Comparison of ENCODE assay signal across 24 mouse cellular contexts in the genomic region with DNA sequence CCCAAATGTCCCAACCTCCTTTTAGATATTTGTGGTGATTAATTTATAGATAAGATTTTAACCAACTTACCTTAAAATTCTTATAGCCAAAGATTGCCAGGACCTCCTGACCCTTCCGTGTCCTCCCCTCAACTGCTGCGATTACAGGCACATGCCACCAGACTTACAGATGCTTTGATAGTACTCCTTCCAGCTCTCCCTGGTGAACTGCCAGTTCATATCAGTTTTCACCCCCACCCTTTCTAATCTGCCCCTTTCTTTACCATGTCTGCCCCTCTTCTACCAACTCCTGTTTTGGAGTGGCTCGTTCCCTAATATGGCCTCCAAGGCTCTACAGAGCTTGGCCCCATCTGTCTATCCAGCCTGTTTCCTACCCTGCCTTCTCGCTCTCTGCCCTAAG. TPM values are rescaled to one million over a fixed set of nuclear protein-coding genes. Genes with fewer than 3 reads are reported as not detected.
DNase-seq lines count a peak whose midpoint lies in the region; ATAC-seq and TF ChIP-seq lines count a peak whose summit lies in the region.
"Had no signal": no experiment of that assay in that cellular context is flagged by ENCODE, and none has a peak within 500 bp of the region (broad histone marks: within the 10 kb centered on the region; RNA-seq: fewer than 3 reads in every experiment).

No protein-coding gene starts in this region.

- TF ChIP-seq CTCF in heart, postnatal 0 days (IDR thresholded peaks at IDR 0.05; ENCODE audit: low read depth): no peak
- no peak for TF ChIP-seq CTCF in spleen, adult 2 months (IDR thresholded peaks at IDR 0.05; ENCODE audit: extremely low read depth, insufficient read depth, insufficient read length, insufficient replicate concordance)
- TF ChIP-seq CTCF in small intestine, adult 2 months (IDR thresholded peaks at IDR 0.05; ENCODE audit: extremely low read depth, insufficient read length, insufficient replicate concordance, low read depth, low read length): no peak

- no peaks in the 10 kb centered on the region for H3K9me3 ChIP-seq in heart, postnatal 0 days (replicated peaks; ENCODE audit: control insufficient read depth, low read length)
- H3K9me3 ChIP-seq in heart, embryonic 12.5 days (replicated peaks): no peaks in the 10 kb centered on the region
- H3K9me3 ChIP-seq: embryonic facial prominence, embryonic 10.5 days; embryonic facial prominence, embryonic 13.5 days; forebrain, embryonic 12.5 days; forebrain, embryonic 15.5 days; heart, embryonic 13.5 days had no signal

- H3K36me3 ChIP-seq in heart, postnatal 0 days (replicated peaks; ENCODE audit: control insufficient read depth, insufficient read depth, low read length): peaks cover 65% of the 10 kb centered on the region
- peaks cover 61% of the 10 kb centered on the region for H3K36me3 ChIP-seq in heart, embryonic 12.5 days
- peaks cover 12% of the 10 kb centered on the region for H3K36me3 ChIP-seq in spleen, adult 2 months (ENCODE audit: control insufficient read depth, insufficient read depth, low read length)
- H3K36me3 ChIP-seq in small intestine, adult 2 months (ENCODE audit: control insufficient read depth, insufficient read depth, low read length): peaks cover 24% of the 10 kb centered on the region

- no peak for ATAC-seq in heart, postnatal 0 days (ENCODE audit: insufficient read depth, low read depth)
- ATAC-seq in heart, embryonic 12.5 days (ENCODE audit: insufficient number of reproducible peaks, low FRiP score): no peak
- ATAC-seq in megakaryocyte progenitor cell, adult 5-6 weeks (replicated peaks; ENCODE audit: poor library complexity): peak; percentile 55; the same call in 1 of the 2 replicates
- ATAC-seq: CD4-positive, CD25-positive, alpha-beta regulatory T cell, adult 4 months; forebrain, embryonic 15.5 days; hindbrain, postnatal 0 days; inflammation-experienced regulatory T-cells, adult 6 months had no signal

- H3K4me2 ChIP-seq in heart, postnatal 0 days (ENCODE audit: low read depth, low read length): no peak overlapping the region
- no peak overlapping the region for H3K4me2 ChIP-seq in heart, embryonic 12.5 days
- H3K4me2 ChIP-seq: embryonic facial prominence, embryonic 13.5 days; forebrain, embryonic 12.5 days; forebrain, embryonic 15.5 days; heart, embryonic 13.5 days; hindbrain, embryonic 14.5 days had no signal

- TF ChIP-seq EP300 in heart, postnatal 0 days (IDR thresholded peaks at IDR 0.05; ENCODE audit: low read depth): no peak

- H3K4me1 ChIP-seq in heart, postnatal 0 days (ENCODE audit: control insufficient read depth, insufficient read depth): peaks cover 22% of the 10 kb centered on the region
- peaks cover 23% of the 10 kb centered on the region for H3K4me1 ChIP-seq in heart, embryonic 12.5 days (replicated peaks)
- H3K4me1 ChIP-seq in spleen, adult 2 months (ENCODE audit: control insufficient read depth, insufficient read depth, insufficient read length): 0 out of 2 replicates have a peak, but pooled peaks cover 2% of the 10 kb centered on the region
- peaks cover 21% of the 10 kb centered on the region for H3K4me1 ChIP-seq in small intestine, adult 2 months (ENCODE audit: control insufficient read depth, insufficient read depth, insufficient read length, low read length)
- H3K4me1 ChIP-seq: embryonic facial prominence, embryonic 10.5 days; forebrain, embryonic 12.5 days; forebrain, embryonic 15.5 days had no signal

- H3K9ac ChIP-seq in heart, postnatal 0 days (replicated peaks; ENCODE audit: low read depth, low read length): no peak overlapping the region
- no peak overlapping the region for H3K9ac ChIP-seq in heart, embryonic 12.5 days
- H3K9ac ChIP-seq: embryonic facial prominence, embryonic 13.5 days; forebrain, embryonic 12.5 days; forebrain, embryonic 15.5 days; heart, embryonic 13.5 days; hindbrain, embryonic 14.5 days had no signal

- TF ChIP-seq POLR2A in spleen, adult 2 months (IDR thresholded peaks at IDR 0.05; ENCODE audit: low read depth, low read length): no peak
- no peak for TF ChIP-seq POLR2A in small intestine, adult 2 months (IDR thresholded peaks at IDR 0.05; ENCODE audit: low read depth, low read length)

- H3K27me3 ChIP-seq in heart, postnatal 0 days (ENCODE audit: control insufficient read depth, insufficient read depth, low read length): no peaks in the 10 kb centered on the region
- H3K27me3 ChIP-seq in heart, embryonic 12.5 days (replicated peaks): no peaks in the 10 kb centered on the region
- no peaks in the 10 kb centered on the region for H3K27me3 ChIP-seq in spleen, adult 2 months (ENCODE audit: control insufficient read depth, insufficient read depth, low read length)
- no peaks in the 10 kb centered on the region for H3K27me3 ChIP-seq in small intestine, adult 2 months (ENCODE audit: control insufficient read depth, insufficient read depth, low read length)
- H3K27me3 ChIP-seq: embryonic facial prominence, embryonic 13.5 days; forebrain, embryonic 12.5 days; forebrain, embryonic 15.5 days; heart, embryonic 13.5 days had no signal

- H3K4me3 ChIP-seq in heart, postnatal 0 days (ENCODE audit: low read depth, low read length): no peak overlapping the region
- H3K4me3 ChIP-seq in heart, embryonic 12.5 days: no peak overlapping the region
- H3K4me3 ChIP-seq in spleen, adult 2 months (ENCODE audit: extremely low read depth, insufficient read depth, insufficient read length): no peak overlapping the region
- H3K4me3 ChIP-seq in small intestine, adult 2 months (ENCODE audit: low read depth, low read length): no peak overlapping the region
- H3K4me3 ChIP-seq: embryonic facial prominence, embryonic 10.5 days; embryonic facial prominence, embryonic 13.5 days; erythroblast, embryonic 14.5 days; forebrain, embryonic 12.5 days; forebrain, embryonic 15.5 days; heart, embryonic 13.5 days had no signal

- H3K27ac ChIP-seq in heart, postnatal 0 days (ENCODE audit: low read depth): peak overlapping the region; percentile 51; the same call in 1 of the 2 replicates
- H3K27ac ChIP-seq in heart, embryonic 12.5 days (ENCODE audit: poor library complexity, severe bottlenecking): no peak overlapping the region
- peak overlapping the region; percentile 43; the same call in 1 of the 2 replicates for H3K27ac ChIP-seq in spleen, adult 2 months (ENCODE audit: insufficient read depth, low read length)
- H3K27ac ChIP-seq in small intestine, adult 2 months (ENCODE audit: insufficient read depth, low read depth, low read length): peak overlapping the region; percentile 58
- H3K27ac ChIP-seq: embryonic facial prominence, embryonic 10.5 days; embryonic facial prominence, embryonic 13.5 days; forebrain, embryonic 12.5 days; forebrain, embryonic 15.5 days; heart, embryonic 13.5 days; hindbrain, embryonic 14.5 days; hindbrain, postnatal 0 days had no signal

- 46% methylated on average over 4 of the region's 4 CpGs for WGBS in heart, postnatal 0 days
- 71% methylated on average over 4 of the region's 4 CpGs for WGBS in heart, embryonic 12.5 days
- WGBS in spleen, adult 2 months: 81% methylated on average over 4 of the region's 4 CpGs
- WGBS in small intestine, adult 2 months: 68% methylated on average over 4 of the region's 4 CpGs

- DNase-seq in heart, postnatal 0 days (ENCODE audit: low spot score): no peak
- DNase-seq in spleen, adult 2 months (ENCODE audit: low read depth in 1 of 2, low spot score in 2 of 2): no peak
- DNase-seq in spleen, postnatal 10 days (ENCODE audit: low spot score in 2 of 2): no peak
- no peak for DNase-seq in yolk sac, embryonic 10.5 days (ENCODE audit: low spot score)
- DNase-seq: cerebellum, adult 11-12 months; cerebellum, adult 8-10 months; cerebellum, postnatal 10 days; cerebellum, postnatal 36 days; embryo, embryonic 11 days; gastrocnemius, postnatal 10 days; gastrocnemius, postnatal 36 days had no signal

RNA-seq across cellular contexts. Expression of a gene that starts 15.8 kb away (rescaled TPM):
- 213 and 255 TPM in 2 replicates for total RNA-seq in heart, postnatal 0 days (2014; rRNA removed; ENCODE audit: low replicate concordance)
- polyA plus RNA-seq in heart, postnatal 0 days (2015; fragmentation: Nextera tagmentation; extraction: Ambion mirVana): 73.4 and 104 TPM in 2 replicates
- polyA plus RNA-seq in heart, embryonic 12.5 days (2016; fragmentation: Nextera tagmentation; extraction: Ambion mirVana): 89.3 and 89.4 TPM in 2 replicates
- polyA plus RNA-seq in spleen, adult 2 months (2012; rRNA removed): 27.1 and 30.2 TPM in 2 replicates
- total RNA-seq in megakaryocyte progenitor cell, adult 5-6 weeks (2015): 59.7 and 60.3 TPM in 2 replicates
- total RNA-seq in megakaryocyte progenitor cell, adult 5-6 weeks (2017): 92.8 and 104 TPM in 2 replicates
- polyA plus RNA-seq in small intestine, adult 2 months (2012; rRNA removed): 8.3 and 17.1 TPM in 2 replicates
